Mouse (Mus musculus): Measurements from ENCODE around the gene Dab1. TPM values are rescaled to one million over a fixed set of nuclear protein-coding genes. Genes with fewer than 3 reads are reported as not detected.

Gene Dab1
- polyA plus RNA-seq, 1 experiment, result 0.26 TPM

DNA sequence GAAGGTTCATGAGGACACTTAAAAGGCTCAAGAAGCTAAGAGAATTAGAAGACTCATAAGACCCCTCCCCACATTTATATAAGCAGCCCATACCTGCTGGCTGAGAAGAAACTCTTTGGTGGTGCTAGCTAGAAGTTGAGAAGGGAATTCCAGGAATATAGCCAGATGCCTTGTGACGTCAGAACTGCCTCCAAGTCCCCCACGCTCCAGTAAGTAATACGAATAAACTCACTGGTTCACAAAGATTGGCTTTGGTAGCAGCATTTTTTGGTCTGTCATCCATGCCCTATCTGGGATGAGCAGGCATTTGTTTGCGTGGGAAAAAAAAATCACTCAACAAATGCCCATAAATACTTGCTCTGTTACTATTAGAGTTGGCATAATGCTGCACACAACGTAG is 816.6 kb downstream of the Dab1 start:
- H3K36me3 ChIP-seq (ENCODE audit: control insufficient read depth, insufficient read depth, low read length), result no peaks in the 10 kb centered on the region
- TF ChIP-seq CTCF (IDR thresholded peaks at IDR 0.05; ENCODE audit: extremely low read depth, insufficient read depth, insufficient read length, insufficient replicate concordance) (no peak), POLR2A (IDR thresholded peaks at IDR 0.05; ENCODE audit: low read depth, low read length) (no peak)
- DNase-seq (ENCODE audit: low read depth in 1 of 2, low spot score in 2 of 2), result no peak

DNA sequence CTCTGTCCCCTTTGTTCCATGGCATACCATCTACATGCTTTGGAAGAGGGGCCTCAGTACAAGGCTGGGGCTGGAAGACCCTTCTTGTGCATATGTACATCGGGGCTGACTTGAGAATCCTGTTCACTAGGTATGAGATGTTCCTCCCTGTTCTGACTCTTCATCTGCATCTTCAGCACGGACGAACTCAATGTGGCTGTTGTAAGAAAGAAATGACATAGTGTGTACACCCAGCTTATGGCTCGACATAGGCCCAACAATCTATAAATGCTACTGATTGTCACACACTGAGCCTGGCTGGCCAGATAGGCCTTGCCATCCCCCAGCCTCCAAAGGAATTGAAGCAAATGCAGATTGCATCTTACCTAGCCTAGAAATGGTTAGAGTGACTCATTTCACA is 817.3 kb downstream of the Dab1 start:
- WGBS, result 82% methylated on average over 4 of the region's 4 CpGs
- Histone ChIP-seq H3K36me3 (ENCODE audit: control insufficient read depth, insufficient read depth, low read length) (no peaks in the 10 kb centered on the region), H3K4me1 (ENCODE audit: control insufficient read depth, insufficient read depth, insufficient read length) (no peaks in the 10 kb centered on the region), H3K27ac (ENCODE audit: insufficient read depth, low read length) (no peak overlapping the region), H3K4me3 (ENCODE audit: extremely low read depth, insufficient read depth, insufficient read length) (no peak overlapping the region), H3K27me3 (ENCODE audit: control insufficient read depth, insufficient read depth, low read length) (no peaks in the 10 kb centered on the region)
- no peak for DNase-seq (ENCODE audit: low read depth in 1 of 2, low spot score in 2 of 2)
- TF ChIP-seq POLR2A (IDR thresholded peaks at IDR 0.05; ENCODE audit: low read depth, low read length), result no peak
- no peak for TF ChIP-seq CTCF (IDR thresholded peaks at IDR 0.05; ENCODE audit: extremely low read depth, insufficient read depth, insufficient read length, insufficient replicate concordance)

More for the DNA sequence above, 816.6 kb downstream of the Dab1 start:
- H3K4me3 ChIP-seq (ENCODE audit: extremely low read depth, insufficient read depth, insufficient read length), result no peak overlapping the region
- 87% methylated on average over 5 of the region's 5 CpGs for WGBS
- H3K27ac ChIP-seq (ENCODE audit: insufficient read depth, low read length), result no peak overlapping the region
- H3K4me1 ChIP-seq (ENCODE audit: control insufficient read depth, insufficient read depth, insufficient read length), result no peaks in the 10 kb centered on the region
- H3K27me3 ChIP-seq (ENCODE audit: control insufficient read depth, insufficient read depth, low read length), result no peaks in the 10 kb centered on the region

DNA sequence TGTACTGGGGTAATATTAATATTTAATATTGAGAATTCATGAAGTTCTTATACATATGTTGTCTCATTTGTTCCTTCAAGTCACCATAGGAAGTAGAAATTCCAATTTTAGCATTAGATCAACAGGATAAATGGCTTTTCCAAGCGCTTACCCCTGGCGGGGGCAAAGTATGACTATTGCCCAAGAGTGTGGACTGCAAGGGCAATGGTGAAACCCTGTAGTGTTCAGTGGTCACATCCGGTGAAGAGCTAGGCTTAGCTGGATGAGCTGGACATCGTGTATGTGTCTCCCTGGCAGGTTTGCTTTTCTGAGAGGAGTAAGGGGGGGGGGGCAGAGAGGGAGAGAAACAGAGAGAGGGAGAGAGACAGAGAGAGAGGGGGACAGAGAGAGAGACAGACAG is 819.6 kb downstream of the Dab1 start:
- Histone ChIP-seq H3K4me1 (ENCODE audit: control insufficient read depth, insufficient read depth, insufficient read length) (no peaks in the 10 kb centered on the region), H3K27ac (ENCODE audit: insufficient read depth, low read length) (no peak overlapping the region), H3K36me3 (ENCODE audit: control insufficient read depth, insufficient read depth, low read length) (no peaks in the 10 kb centered on the region), H3K4me3 (ENCODE audit: extremely low read depth, insufficient read depth, insufficient read length) (no peak overlapping the region), H3K27me3 (ENCODE audit: control insufficient read depth, insufficient read depth, low read length) (no peaks in the 10 kb centered on the region)
- no peak for DNase-seq (ENCODE audit: low read depth in 1 of 2, low spot score in 2 of 2)
- TF ChIP-seq CTCF (IDR thresholded peaks at IDR 0.05; ENCODE audit: extremely low read depth, insufficient read depth, insufficient read length, insufficient replicate concordance) (no peak), POLR2A (IDR thresholded peaks at IDR 0.05; ENCODE audit: low read depth, low read length) (no peak)
- WGBS, result 87% methylated on average over 4 of the region's 4 CpGs

DNA sequence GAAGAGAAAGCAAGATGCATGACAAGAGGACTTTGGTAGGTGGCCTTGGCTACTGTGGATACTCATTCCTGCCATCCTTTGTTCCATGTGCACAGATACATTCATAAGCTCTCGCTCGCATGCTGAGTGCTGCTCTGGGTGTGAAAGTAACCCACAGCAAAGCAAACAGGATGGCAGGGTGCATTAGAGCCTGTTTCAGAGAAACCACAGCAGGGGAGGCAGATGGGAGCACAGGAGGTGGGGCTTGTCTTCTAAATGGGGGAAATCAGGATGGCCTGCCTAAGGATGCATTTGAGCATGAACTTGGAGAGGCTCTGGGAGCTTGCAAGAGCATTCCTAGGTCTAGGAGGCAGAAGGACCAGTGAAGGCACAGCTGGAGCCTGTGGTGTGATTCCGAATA is 820.5 kb downstream of the Dab1 start:
- WGBS, result 88% methylated on average over 3 of the region's 3 CpGs
- no peaks in the 10 kb centered on the region for H3K36me3 ChIP-seq (ENCODE audit: control insufficient read depth, insufficient read depth, low read length)
- no peaks in the 10 kb centered on the region for H3K27me3 ChIP-seq (ENCODE audit: control insufficient read depth, insufficient read depth, low read length)
- no peak for DNase-seq (ENCODE audit: low read depth in 1 of 2, low spot score in 2 of 2)
- no peak overlapping the region for H3K4me3 ChIP-seq (ENCODE audit: extremely low read depth, insufficient read depth, insufficient read length)
- TF ChIP-seq POLR2A (IDR thresholded peaks at IDR 0.05; ENCODE audit: low read depth, low read length) (no peak), CTCF (IDR thresholded peaks at IDR 0.05; ENCODE audit: extremely low read depth, insufficient read depth, insufficient read length, insufficient replicate concordance) (no peak)
- no peaks in the 10 kb centered on the region for H3K4me1 ChIP-seq (ENCODE audit: control insufficient read depth, insufficient read depth, insufficient read length)
- H3K27ac ChIP-seq (ENCODE audit: insufficient read depth, low read length), result no peak overlapping the region

DNA sequence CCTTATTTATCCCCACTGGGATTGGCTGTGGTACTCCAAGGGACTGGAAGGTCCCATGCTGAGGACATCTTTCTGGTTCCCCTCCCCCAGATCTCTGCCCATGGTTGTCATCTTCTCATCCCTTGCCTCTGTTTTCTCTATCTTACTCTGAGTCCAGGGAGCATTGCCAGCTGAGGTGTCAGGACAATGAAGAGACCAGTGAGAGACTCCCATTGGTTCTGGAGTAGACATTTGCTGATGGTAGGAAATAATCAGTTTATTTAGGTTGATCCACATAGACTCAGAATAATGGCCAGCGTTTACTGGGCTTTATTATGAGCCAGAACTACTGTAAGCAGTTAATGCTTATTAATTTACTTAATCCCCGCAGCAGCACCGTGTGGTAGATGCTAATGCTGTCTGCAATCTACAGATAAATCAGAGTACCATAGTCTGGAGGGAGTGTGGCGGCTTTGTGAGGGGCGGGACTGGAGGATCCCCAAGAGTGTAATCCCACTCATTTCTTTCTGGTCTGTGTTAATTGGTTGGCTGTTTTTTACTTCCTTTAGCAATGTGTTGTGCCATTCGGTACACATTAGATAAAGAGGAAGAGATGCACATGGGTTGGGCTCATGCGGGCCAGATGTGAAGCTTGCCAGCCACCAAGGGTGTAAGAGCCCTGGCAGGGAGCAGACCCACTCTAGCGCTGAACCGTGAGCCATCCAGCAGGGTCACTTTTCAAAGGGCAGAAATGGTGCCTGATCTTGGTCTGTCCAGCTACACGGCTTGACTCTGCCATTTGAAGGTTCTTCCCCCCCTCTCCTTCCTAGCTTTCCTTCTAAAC is 824.0 kb downstream of the Dab1 start:
- no peak for TF ChIP-seq POLR2A (IDR thresholded peaks at IDR 0.05; ENCODE audit: low read depth, low read length)
- no peak for TF ChIP-seq CTCF (IDR thresholded peaks at IDR 0.05; ENCODE audit: extremely low read depth, insufficient read depth, insufficient read length, insufficient replicate concordance)
- H3K4me1 ChIP-seq (ENCODE audit: control insufficient read depth, insufficient read depth, insufficient read length), result no peaks in the 10 kb centered on the region
- H3K4me3 ChIP-seq (ENCODE audit: extremely low read depth, insufficient read depth, insufficient read length), result no peak overlapping the region
- H3K27me3 ChIP-seq (ENCODE audit: control insufficient read depth, insufficient read depth, low read length), result no peaks in the 10 kb centered on the region
- H3K27ac ChIP-seq (ENCODE audit: insufficient read depth, low read length), result no peak overlapping the region
- DNase-seq (ENCODE audit: low read depth in 1 of 2, low spot score in 2 of 2), result no peak
- WGBS, result 77% methylated on average over 10 of the region's 10 CpGs
- no peaks in the 10 kb centered on the region for H3K36me3 ChIP-seq (ENCODE audit: control insufficient read depth, insufficient read depth, low read length)

DNA sequence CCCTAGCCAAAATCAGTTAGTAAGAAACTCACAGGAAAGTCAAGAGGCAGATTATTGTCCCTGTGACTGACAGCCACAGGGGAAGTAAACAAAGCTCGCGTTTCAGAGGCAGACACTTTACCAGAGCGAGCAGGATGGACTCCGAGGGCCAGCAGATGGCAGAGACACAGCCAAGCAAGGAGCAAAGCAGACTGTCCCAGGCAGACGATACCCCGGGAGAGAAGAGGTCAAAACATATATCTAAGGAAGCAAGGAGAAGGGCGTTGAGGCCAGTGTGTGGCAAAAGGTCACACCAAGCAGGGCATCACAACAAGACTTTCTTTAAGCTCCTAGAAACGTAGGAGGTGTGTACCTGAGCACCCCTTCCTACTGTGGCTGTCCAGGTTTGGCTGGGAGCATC is 824.6 kb downstream of the Dab1 start:
- no peak for DNase-seq (ENCODE audit: low read depth in 1 of 2, low spot score in 2 of 2)
- no peaks in the 10 kb centered on the region for H3K4me1 ChIP-seq (ENCODE audit: control insufficient read depth, insufficient read depth, insufficient read length)
- no peaks in the 10 kb centered on the region for H3K36me3 ChIP-seq (ENCODE audit: control insufficient read depth, insufficient read depth, low read length)
- no peaks in the 10 kb centered on the region for H3K27me3 ChIP-seq (ENCODE audit: control insufficient read depth, insufficient read depth, low read length)
- WGBS, result 36% methylated on average over 8 of the region's 8 CpGs
- TF ChIP-seq POLR2A (IDR thresholded peaks at IDR 0.05; ENCODE audit: low read depth, low read length) (no peak), CTCF (IDR thresholded peaks at IDR 0.05; ENCODE audit: extremely low read depth, insufficient read depth, insufficient read length, insufficient replicate concordance) (no peak)
- no peak overlapping the region for H3K4me3 ChIP-seq (ENCODE audit: extremely low read depth, insufficient read depth, insufficient read length)
- H3K27ac ChIP-seq (ENCODE audit: insufficient read depth, low read length), result no peak overlapping the region

DNA sequence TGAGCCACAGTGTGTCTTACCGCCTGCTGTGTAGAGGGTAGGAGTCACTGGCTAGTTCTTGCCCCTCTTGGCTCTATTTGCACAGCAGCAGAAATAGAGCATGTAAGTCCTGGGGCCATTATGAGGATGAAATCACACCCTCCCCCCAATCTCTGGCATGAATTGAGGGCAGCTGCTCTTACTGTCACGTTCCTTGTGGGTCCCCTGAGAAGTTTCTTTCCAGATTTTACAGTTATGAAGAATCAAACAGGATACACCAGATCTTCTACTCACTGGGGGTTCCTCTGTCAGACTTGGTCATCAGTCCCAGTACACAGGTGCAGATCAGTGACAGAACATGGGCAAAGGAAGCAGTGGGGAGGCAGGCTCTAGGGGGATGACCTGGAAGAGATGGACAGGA is 825.8 kb downstream of the Dab1 start:
- 86% methylated on average over 2 of the region's 2 CpGs for WGBS
- TF ChIP-seq POLR2A (IDR thresholded peaks at IDR 0.05; ENCODE audit: low read depth, low read length) (no peak), CTCF (IDR thresholded peaks at IDR 0.05; ENCODE audit: extremely low read depth, insufficient read depth, insufficient read length, insufficient replicate concordance) (no peak)
- Histone ChIP-seq H3K36me3 (ENCODE audit: control insufficient read depth, insufficient read depth, low read length) (no peaks in the 10 kb centered on the region), H3K27me3 (ENCODE audit: control insufficient read depth, insufficient read depth, low read length) (no peaks in the 10 kb centered on the region), H3K27ac (ENCODE audit: insufficient read depth, low read length) (no peak overlapping the region), H3K4me1 (ENCODE audit: control insufficient read depth, insufficient read depth, insufficient read length) (no peaks in the 10 kb centered on the region), H3K4me3 (ENCODE audit: extremely low read depth, insufficient read depth, insufficient read length) (no peak overlapping the region)
- DNase-seq (ENCODE audit: low read depth in 1 of 2, low spot score in 2 of 2), result no peak

Data from spleen, adult 2 months (tissue).